Mouse (Mus musculus) neural tube, embryonic 11.5 days (tissue): Measurements from ENCODE around the gene Slc2a4. TPM values are rescaled to one million over a fixed set of nuclear protein-coding genes. Genes with fewer than 3 reads are reported as not detected.
"Not testable (repeated sequence)": the region's sequence is repeated elsewhere in the genome, so short reads cannot be mapped to it uniquely, and the experiment has no call there.

Experiments
- ATAC-seq: fragments of 200-750 bp; cut with Nextera tagmentation; 2 replicates; pipeline ENCODE4 v1.8.0; 2017; ENCODE audit warnings: moderate number of reproducible peaks, mild to moderate bottlenecking, moderate TSS enrichment, moderate library complexity; ENCODE audit not compliant: insufficient read depth, low FRiP score, low TSS enrichment
- DNase-seq: peaks from one replicate; pipeline ENCODE4 v3.0.0-alpha.2; 2015; ENCODE audit warnings: low spot score
- H3K27ac ChIP-seq: fragments of 300-500 bp; sonication (generic); 2 replicates; pipeline ENCODE4 v1.5.1; 2014; ENCODE audit warnings: low read depth, mild to moderate bottlenecking, low read length
- H3K27me3 ChIP-seq: fragments of 300-500 bp; sonication (generic); 2 replicates; pipeline ENCODE4 v1.6.1; 2014; ENCODE audit warnings: mild to moderate bottlenecking, low read length, mixed read lengths; ENCODE audit not compliant: control insufficient read depth, insufficient read depth
- H3K36me3 ChIP-seq: fragments of 300-500 bp; sonication (generic); 2 replicates; pipeline ENCODE4 v1.6.1; 2014; ENCODE audit warnings: mild to moderate bottlenecking, low read length, moderate library complexity, mixed read lengths; ENCODE audit not compliant: control insufficient read depth, insufficient read depth
- H3K4me1 ChIP-seq: fragments of 300-500 bp; sonication (generic); 2 replicates; pipeline ENCODE4 v1.6.1; 2014; ENCODE audit warnings: low read length, mixed read lengths; ENCODE audit not compliant: control insufficient read depth, insufficient read depth
- H3K4me2 ChIP-seq: fragments of 300-500 bp; sonication (generic); 2 replicates; pipeline ENCODE4 v1.6.1; 2014; ENCODE audit warnings: low read depth, mild to moderate bottlenecking, moderate library complexity
- H3K4me3 ChIP-seq: fragments of 300-500 bp; sonication (generic); 2 replicates; pipeline ENCODE4 v1.5.1; 2014; ENCODE audit warnings: low read depth, low read length
- H3K9ac ChIP-seq: fragments of 300-500 bp; sonication (generic); 2 replicates; pipeline ENCODE4 v1.6.1; 2014; ENCODE audit warnings: mild to moderate bottlenecking, low read length
- H3K9me3 ChIP-seq: fragments of 300-500 bp; sonication (generic); 2 replicates; pipeline ENCODE4 v1.6.1; 2016; ENCODE audit warnings: low read length; ENCODE audit not compliant: control insufficient read depth
- WGBS: fragments of 180-500 bp; shearing (Covaris S2); extraction: QIAGEN DNeasy Blood & Tissue Kit; methylation state at CpG from one replicate; pipeline ENCODE4 v1.1.7; 2014; 5-methylcytosine and 5-hydroxymethylcytosine counted together
- polyA plus RNA-seq: library from polyadenylated mRNA; unstranded; fragments of >200 nt; fragmentation: Nextera tagmentation; extraction: Ambion mirVana; gene quantifications from 2 replicates; pipeline ENCODE4 v1.2.1, GENCODE M21; 2014

Slc2a4 gene
- polyA plus RNA-seq, 1 experiment from 2014 or later: 11.4 TPM

DNA sequence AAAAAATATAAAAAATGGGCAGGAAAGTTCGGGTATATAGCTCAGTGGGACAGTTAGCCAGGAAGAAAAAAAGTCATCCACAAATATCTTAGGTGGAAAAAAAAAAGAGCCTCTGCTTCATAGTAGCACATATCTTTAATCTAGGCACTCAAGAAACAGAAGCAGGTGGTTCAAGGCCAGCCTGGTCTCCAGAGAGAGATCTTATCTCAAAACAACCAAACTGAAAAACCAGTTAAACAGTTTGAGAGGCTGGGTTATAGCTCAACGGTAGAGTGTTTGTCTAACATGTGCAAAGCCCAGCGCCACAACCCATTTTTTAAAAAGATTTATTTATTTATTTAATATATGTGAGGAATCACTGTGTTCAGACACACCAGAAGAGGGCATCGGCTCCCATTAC is 14.9 kb downstream of the Slc2a4 start:
- Histone ChIP-seq H3K4me3 (no peak overlapping the region), H3K9ac (no peak overlapping the region), H3K27me3 (peaks cover 26% of the 10 kb centered on the region), H3K36me3 (no peaks in the 10 kb centered on the region), H3K27ac (no peak overlapping the region), H3K4me2 (no peak overlapping the region), H3K4me1 (peaks cover 12% of the 10 kb centered on the region; the same call in 1 of the 2 replicates), H3K9me3 (no peaks in the 10 kb centered on the region)
- ATAC-seq (no peak), DNase-seq (no peak)
- 79% methylated on average over 4 of the region's 4 CpGs for WGBS

GRCm38 (mm10) chr11:69932254-69932653 is 15.7 kb downstream of the Slc2a4 start:
- Histone ChIP-seq H3K4me2 (no peak overlapping the region), H3K27ac (no peak overlapping the region), H3K36me3 (no peaks in the 10 kb centered on the region), H3K27me3 (peaks cover 18% of the 10 kb centered on the region), H3K9me3 (no peaks in the 10 kb centered on the region), H3K4me1 (peaks cover 12% of the 10 kb centered on the region; the same call in 1 of the 2 replicates), H3K4me3 (no peak overlapping the region), H3K9ac (no peak overlapping the region)
- DNase-seq (peak; percentile 7), ATAC-seq (no peak)
- 43% methylated on average over 3 of the region's 3 CpGs for WGBS

GRCm38 (mm10) chr11:69931769-69932168 is 16.2 kb downstream of the Slc2a4 start:
- Histone ChIP-seq H3K9ac (no peak overlapping the region), H3K4me2 (no peak overlapping the region), H3K4me3 (no peak overlapping the region), H3K27ac (no peak overlapping the region), H3K4me1 (peaks cover 10% of the 10 kb centered on the region; the same call in 1 of the 2 replicates), H3K9me3 (no peaks in the 10 kb centered on the region), H3K36me3 (no peaks in the 10 kb centered on the region), H3K27me3 (peaks cover 13% of the 10 kb centered on the region)
- no peak for ATAC-seq
- 74% methylated on average over 8 of the region's 8 CpGs for WGBS
- no peak for DNase-seq

DNA sequence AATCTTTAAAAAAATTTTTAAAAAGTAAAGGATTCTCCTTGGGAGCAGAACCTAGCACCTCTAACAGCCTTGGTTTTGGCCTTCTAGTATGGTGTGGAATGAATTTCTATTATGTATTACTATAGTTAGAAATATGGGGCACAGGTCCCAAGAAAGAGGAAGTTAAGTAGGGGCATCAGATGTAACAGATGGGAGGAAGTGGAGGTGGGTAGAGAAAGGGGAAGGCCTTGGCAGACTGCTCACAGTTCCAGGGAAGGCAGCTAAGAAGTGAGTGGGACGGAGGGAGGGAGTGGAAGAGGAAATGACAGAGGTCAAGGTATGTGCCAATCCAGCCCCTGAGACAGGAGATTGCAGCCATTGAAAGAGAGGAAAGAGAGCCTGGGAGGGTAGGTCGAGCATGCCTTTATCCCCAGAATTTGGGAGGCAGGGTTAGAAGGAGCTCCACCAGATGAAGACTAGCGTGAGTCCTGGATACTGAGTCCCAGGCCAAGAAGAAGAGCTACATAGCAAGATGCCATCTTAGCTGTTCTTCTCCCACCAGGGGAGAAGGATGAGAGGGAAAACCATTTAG is 16.9 kb downstream of the Slc2a4 start:
- H3K9ac ChIP-seq: no peak overlapping the region
- ATAC-seq (no peak), DNase-seq (no peak)
- 65% methylated on average over 3 of the region's 3 CpGs for WGBS
- no peaks in the 10 kb centered on the region for H3K9me3 ChIP-seq
- H3K4me1 ChIP-seq: peaks cover 5% of the 10 kb centered on the region; the same call in 1 of the 2 replicates
- no peaks in the 10 kb centered on the region for H3K36me3 ChIP-seq
- H3K27ac ChIP-seq: no peak overlapping the region
- H3K4me3 ChIP-seq: no peak overlapping the region
- H3K27me3 ChIP-seq: peaks cover 6% of the 10 kb centered on the region
- H3K4me2 ChIP-seq: no peak overlapping the region

GRCm38 (mm10) chr11:69930176-69930575 is 17.8 kb downstream of the Slc2a4 start:
- ATAC-seq, H3K9me3 ChIP-seq, H3K27me3 ChIP-seq, H3K4me3 ChIP-seq, H3K9ac ChIP-seq, H3K36me3 ChIP-seq, H3K4me1 ChIP-seq, DNase-seq, H3K27ac ChIP-seq, H3K4me2 ChIP-seq: not testable (repeated sequence)
- WGBS: 93% methylated on average over 8 of the region's 8 CpGs

GRCm38 (mm10) chr11:69929712-69930111 is 18.3 kb downstream of the Slc2a4 start:
- no peaks in the 10 kb centered on the region for H3K9me3 ChIP-seq
- no peak for ATAC-seq
- WGBS: 84% methylated on average over 4 of the region's 4 CpGs

DNA sequence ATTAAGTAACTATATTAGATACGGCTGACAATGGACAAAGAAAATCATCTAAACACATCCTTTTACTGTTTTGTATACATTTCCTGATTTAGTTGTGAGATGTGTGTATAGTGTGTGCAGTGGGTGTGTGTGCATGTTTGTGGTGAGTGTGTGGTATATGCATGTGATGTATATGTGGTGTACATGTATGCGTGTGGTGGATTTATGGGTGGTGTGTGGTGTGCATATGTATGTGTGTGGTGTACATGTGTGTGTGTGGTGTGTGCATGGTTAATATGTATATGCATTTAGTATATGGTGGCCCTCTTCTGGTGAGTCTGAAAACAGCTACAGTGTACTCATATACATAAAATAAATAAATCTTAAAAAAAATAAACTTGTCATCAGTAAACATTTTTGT is 20.5 kb downstream of the Slc2a4 start:
- Histone ChIP-seq H3K4me2 (no peak overlapping the region), H3K9ac (no peak overlapping the region), H3K4me1 (0 out of 2 replicates have a peak, but pooled peaks cover 2% of the 10 kb centered on the region), H3K9me3 (no peaks in the 10 kb centered on the region), H3K27ac (no peak overlapping the region), H3K4me3 (no peak overlapping the region), H3K36me3 (no peaks in the 10 kb centered on the region), H3K27me3 (no peaks in the 10 kb centered on the region)
- ATAC-seq (no peak), DNase-seq (no peak)
- WGBS: 93% methylated on average over 2 of the region's 2 CpGs

More at GRCm38 (mm10) chr11:69929712-69930111, 18.3 kb downstream of the Slc2a4 start:
- no peaks in the 10 kb centered on the region; the same call in 1 of the 2 replicates for H3K27me3 ChIP-seq
- no peak overlapping the region for H3K9ac ChIP-seq
- H3K4me3 ChIP-seq: no peak overlapping the region
- H3K27ac ChIP-seq: no peak overlapping the region
- H3K4me2 ChIP-seq: no peak overlapping the region
- no peak for DNase-seq
- no peaks in the 10 kb centered on the region for H3K4me1 ChIP-seq
- H3K36me3 ChIP-seq: no peaks in the 10 kb centered on the region

- DNase-seq (no peak), ATAC-seq (no peak)
- WGBS: 77% methylated on average over 3 of the region's 3 CpGs
- no peaks in the 10 kb centered on the region for H3K27me3 ChIP-seq
- peak overlapping the region; percentile 11; the same call in 1 of the 2 replicates for H3K9ac ChIP-seq
- no peak overlapping the region for H3K27ac ChIP-seq
- H3K36me3 ChIP-seq: peaks cover 6% of the 10 kb centered on the region
- no peaks in the 10 kb centered on the region for H3K9me3 ChIP-seq
- no peak overlapping the region; the same call in 1 of the 2 replicates for H3K4me2 ChIP-seq
- H3K4me3 ChIP-seq: no peak overlapping the region
- peaks cover 9% of the 10 kb centered on the region for H3K4me1 ChIP-seq
Measured at GRCm38 (mm10) chr11:69922796-69923195, 25.2 kb downstream of the Slc2a4 start.

GRCm38 (mm10) chr11:69922012-69922756 is 25.8 kb downstream of the Slc2a4 start:
- no peak for ATAC-seq
- H3K4me1 ChIP-seq: peaks cover 9% of the 10 kb centered on the region
- no peaks in the 10 kb centered on the region for H3K27me3 ChIP-seq
- peak overlapping the region; percentile 77 for H3K27ac ChIP-seq
- H3K9me3 ChIP-seq: no peaks in the 10 kb centered on the region
- DNase-seq: no peak
- peak overlapping the region; percentile 59 for H3K9ac ChIP-seq
- peak overlapping the region; percentile 96 for H3K4me3 ChIP-seq
- peaks cover 12% of the 10 kb centered on the region for H3K36me3 ChIP-seq
- peak overlapping the region; percentile 55 for H3K4me2 ChIP-seq
- 6% methylated on average over 12 of the region's 12 CpGs for WGBS
